Mouse (Mus musculus) olfactory bulb, adult 2 months (tissue): ENCODE measurements around the gene Anks3.

ENCODE experiments used
- CTCF ChIP-seq: fragments of 200-500 bp; IDR thresholded peaks from 2 replicates; pipeline ENCODE4 v1.5.1; 2012; ENCODE audit warnings: low read depth, mild to moderate bottlenecking, low read length, moderate library complexity; ENCODE audit not compliant: insufficient read depth
- POLR2A ChIP-seq: fragments of 200-500 bp; IDR thresholded peaks from 2 replicates; pipeline ENCODE4 v1.6.1; 2012; ENCODE audit warnings: mild to moderate bottlenecking, low read depth, low read length, moderate library complexity; ENCODE audit not compliant: insufficient read depth

GRCm38 (mm10) chr16:4907972-4908371 is 56.0 kb downstream of the Anks3 start:
- TF ChIP-seq CTCF (no peak), POLR2A (no peak)
